Mouse (Mus musculus): ENCODE measurements around the gene Ccdc34. TPM values are rescaled to one million over a fixed set of nuclear protein-coding genes. Genes with fewer than 3 reads are reported as not detected.
"Not testable (repeated sequence)": the region's sequence is repeated elsewhere in the genome, so short reads cannot be mapped to it uniquely, and the experiment has no call there.

Gene Ccdc34
- total RNA-seq, 2 experiments from 2014 or later, result 7.3 to 9.2 TPM

DNA sequence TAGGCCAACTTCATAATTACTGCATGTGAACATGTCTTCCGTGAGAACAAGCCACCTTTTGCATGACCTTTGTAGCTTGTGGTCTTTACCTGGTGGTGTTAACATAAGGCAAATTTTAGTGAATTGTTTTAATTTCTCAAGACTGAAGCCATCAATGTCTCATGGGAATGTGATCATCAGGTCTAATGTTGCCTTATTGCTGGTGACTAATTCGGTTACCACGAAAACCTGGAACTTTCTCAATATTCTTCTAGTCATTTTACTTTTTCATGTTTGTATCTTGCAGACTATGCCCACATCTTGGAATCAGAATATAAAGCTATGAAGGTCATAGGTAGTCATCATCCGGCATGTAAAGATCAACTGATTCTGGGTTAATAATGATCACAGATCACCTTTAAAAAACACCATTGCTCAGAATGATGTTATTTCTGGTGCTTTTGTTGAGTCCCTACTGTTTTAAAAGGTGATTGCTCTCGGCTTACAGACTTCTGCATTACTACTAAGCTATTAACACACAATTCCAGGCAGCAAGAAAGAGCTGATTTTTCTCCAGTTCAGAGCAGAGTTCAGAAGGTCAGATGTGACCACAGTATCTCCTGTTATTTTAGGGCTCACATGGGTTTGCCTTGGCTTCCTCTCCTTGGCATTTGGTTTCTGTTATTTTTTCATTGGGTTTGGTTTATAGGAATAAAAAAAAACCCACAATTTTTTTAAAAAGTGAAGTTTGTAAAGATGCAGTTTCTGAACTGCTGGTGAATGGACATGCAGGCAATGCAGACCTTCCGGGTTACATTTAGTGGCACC is 57.2 kb downstream of the Ccdc34 start:
- intact Hi-C loops (cut with DNase I), result no loop called here

DNA sequence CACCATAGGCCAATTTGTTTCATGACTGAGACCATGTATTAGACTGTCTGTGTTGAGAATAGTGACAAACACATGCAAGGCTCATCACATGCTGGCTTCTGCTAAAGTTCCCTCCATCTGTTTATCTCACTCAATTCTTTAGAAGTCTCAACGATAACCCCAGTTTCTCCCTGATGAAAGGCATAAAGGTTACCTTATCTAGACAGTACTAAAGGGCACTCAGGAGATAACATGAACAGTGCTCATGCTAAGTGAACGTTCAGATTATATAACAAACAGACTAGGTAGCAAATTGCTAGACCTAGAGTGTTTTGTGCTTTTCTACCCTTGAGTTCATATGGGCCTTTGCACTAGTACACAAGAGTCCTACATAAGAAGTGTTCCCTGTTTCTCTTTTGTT is 59.6 kb downstream of the Ccdc34 start:
- intact Hi-C loops (cut with DNase I), result no loop called here
- no peak for DNase-seq

More for the DNA sequence above, 57.2 kb downstream of the Ccdc34 start:
- DNase-seq, result no peak

DNA sequence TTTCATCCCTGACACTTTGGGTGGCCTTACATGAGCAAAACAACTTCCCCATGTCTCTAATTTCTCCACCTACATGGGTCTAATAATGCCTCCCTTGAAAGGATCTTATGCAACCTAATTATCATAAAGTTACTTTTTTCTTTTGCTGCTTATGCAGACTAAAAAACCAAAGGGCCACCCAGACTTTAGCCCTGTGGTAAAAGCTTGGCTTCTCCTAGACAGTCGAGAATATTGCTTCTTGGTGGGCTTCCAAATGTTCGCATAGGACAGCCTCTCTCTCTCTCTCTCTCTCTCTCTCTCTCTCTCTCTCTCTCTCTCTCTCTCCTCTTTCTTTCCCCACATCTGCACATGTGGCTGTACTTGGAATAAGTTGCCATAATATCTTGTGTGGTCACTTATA is 60.0 kb downstream of the Ccdc34 start:
- intact Hi-C loops (cut with DNase I), result no loop called here
- no peak for DNase-seq

DNA sequence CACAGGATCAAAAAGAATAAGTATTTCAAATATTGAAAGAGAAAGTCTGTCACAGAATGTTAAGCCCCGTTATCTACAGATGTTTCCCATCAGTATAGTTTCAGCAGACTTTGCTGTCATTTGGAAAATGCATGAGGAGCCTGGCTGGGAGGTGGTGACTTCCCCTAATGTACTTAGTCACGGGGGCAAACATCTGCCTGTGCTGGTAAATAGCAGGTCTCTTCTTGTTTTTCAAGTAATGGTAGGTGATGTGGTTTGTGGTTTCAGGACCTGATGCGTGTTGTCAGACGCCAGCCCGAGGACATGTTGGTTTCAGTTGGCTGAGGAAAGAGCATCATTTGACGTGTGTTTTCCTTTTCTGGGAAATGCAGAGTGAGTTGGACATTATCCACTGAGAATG is 62.9 kb downstream of the Ccdc34 start:
- no peak for DNase-seq

DNA sequence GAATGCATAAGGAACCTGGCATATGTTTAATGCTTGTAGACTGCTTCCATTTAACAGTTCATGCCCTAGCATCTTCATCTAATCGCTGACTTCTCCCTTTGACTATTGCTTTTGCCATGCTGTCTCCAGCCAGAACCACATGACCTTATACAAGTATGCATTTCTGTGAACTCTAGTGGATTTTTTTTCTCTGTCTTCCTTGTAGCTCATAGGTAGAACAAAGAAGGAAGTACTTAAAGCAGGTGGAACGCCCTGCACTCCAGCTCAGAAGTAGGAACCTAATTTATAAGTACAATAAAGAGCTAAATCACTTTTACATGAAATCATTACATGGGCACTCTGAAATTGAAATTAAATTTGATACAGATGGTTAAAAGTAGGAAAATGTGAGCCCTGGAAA is 65.4 kb downstream of the Ccdc34 start:
- intact Hi-C loops (cut with DNase I), result no loop called here
- DNase-seq, result no peak

More for the DNA sequence above, 62.9 kb downstream of the Ccdc34 start:
- intact Hi-C loops (cut with DNase I), result no loop called here

DNA sequence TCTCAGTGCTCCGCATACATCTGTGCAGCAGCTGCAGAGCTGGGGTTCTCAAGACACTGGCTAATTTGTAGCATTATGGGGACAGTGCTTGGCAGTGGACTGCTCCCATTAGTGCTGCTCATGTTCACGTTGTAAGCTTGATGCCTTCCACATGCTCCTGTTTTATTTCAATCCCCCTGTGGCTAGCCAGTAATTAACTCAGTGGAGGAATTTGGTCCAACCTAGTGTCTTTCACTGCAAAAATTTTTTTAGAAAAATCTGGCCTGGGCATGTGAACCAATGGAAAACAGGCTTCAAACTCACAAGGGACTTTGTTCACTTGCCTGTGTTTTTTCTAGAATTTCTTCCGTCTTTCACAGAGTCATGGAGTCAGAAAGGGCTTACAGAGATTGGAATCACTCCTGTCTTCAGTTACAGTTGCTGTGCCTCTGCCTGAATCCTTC is 68.1 kb downstream of the Ccdc34 start:
- DNase-seq, result peak; percentile 32 to 40
- intact Hi-C loops (cut with DNase I), result no loop called here

DNA sequence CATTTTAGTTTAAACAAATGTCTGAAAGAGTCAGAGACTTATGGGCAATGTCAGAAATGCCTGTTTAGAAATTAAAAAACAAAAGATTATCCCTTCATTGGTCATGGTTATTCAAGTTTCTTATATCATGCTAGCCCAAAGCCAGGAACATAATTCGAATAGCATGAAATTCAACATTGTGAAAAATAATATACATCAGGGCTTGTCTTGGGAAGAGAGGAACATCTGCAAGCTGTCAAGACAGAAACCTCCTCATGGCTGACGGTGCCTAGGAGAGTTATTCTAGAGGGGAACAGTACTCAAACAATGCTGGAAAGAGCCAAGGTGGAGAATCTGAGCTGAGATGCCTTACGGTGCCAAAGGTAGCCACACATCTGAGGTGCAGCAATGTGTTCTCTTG is 96.5 kb downstream of the Ccdc34 start:
- DNase-seq, result no peak
- intact Hi-C loops (cut with DNase I), result no loop called here

DNA sequence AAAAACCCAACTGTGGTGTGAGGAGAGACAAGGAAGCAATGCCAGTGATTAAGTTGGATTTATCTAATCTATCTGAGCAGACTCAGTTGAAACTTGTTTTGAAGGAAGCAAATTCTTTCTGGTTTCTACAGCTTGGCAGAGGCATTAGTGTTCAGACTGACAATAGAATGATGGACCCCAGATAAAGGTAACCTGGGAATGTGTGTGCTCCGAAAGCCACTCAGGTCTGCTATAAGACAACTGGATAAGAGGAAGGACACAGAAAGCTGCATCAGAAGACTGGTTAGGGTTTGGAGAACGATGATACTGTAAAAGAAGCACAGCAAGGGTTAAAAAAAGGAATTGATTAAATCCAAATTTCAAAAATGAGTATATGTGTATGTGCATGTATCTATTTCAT is 111.8 kb downstream of the Ccdc34 start:
- DNase-seq, result no peak
- intact Hi-C loops (cut with DNase I), result no loop called here

DNA sequence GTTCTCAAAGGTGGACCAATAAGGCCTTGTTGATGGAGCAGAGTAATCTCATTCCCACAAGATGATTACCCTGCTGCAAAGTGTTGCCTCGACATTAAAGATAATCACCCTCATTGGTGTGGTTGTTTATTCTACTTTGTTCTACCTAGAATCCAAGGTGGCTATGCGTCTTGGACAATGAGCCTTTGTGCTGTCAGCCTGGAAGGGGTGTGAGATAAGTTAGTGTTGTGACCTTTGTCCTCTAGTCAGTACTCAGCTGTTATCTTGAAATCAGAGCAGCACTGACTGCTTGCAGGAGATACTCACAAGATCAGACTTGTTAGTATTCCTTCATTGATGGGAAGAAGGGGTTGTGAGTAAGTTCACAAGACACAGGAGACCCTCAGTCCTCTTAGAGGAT is 114.0 kb downstream of the Ccdc34 start:
- intact Hi-C loops (cut with DNase I), result no loop called here
- DNase-seq, result no peak

DNA sequence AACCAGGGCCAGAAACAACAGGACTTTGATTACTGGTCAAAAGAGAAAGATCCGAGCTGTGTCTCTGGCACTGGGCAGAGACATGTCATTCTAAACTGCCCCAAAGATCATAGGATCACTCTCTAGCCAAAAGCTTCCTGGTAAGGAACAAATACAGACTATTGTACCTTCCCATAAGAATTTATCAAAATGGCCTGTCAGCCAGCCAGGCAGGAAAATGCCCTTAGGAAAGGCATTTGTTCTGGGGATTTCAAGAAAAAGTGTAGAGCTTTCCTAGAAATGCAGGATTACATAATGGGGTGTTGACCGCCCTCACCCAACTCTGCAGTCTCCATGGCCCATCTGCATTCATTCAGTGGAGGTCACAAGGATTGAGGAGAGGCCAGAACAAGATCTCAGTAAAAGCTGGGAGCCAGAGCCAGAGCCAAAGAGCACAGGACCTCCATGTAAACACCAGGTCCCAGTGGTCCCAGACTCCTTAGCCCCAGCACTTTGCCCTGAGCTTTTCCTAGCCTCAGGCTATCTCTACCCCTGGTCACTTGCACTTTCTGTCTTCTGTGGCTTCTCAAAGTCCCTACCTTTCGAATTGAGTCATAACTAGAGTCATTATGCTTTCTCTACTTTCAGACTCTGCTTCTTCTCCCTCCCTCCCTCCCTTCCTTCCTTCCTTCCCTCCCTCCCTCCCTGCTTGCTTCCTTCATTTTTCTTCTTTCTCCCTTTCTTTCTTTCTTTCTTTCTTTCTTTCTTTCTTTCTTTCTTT is 115.9 kb downstream of the Ccdc34 start:
- peak in 1 of 2 experiments; percentile 3 for DNase-seq

DNA sequence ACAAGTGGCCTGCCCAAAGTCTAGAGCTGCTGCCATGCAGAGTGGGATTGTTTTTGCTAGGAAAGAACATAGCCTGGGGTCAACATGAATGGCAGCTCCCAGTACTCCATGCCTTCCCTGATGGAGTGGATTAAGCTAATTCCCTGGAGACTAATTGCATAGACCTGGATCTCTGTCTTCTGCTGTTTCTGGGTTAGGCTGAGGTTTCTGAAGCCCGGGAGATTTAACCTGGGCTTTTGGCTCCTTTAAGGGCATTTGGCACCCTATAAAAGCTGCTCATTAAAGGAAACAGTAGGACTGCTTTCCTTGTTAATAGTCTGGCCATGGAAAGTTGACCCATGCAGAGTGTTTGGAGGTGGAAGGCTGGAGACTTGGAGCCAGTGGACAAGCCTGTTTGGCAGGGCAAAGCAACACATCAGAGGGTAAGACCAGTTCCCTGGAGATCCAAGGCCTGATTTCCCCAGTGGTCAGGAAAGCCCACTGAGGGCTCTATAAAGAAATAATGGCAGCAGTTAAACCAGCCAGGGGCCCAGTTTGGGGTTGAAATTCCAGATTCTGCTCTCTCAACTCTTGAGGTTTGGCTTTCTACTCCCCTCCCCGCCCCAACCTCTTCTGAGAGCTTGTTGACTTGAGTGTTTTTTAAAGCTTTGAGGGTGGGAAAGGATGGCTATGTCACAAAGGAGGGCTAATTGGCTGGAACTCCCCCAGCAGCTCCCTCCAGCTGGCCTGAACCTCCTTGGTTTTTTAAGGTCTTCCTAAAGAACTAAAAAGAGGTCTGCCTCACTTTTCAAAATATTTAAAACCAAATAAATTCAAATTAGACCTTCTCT is 117.4 kb downstream of the Ccdc34 start:
- intact Hi-C loops (cut with DNase I), result no loop called here
- DNase-seq, result peak in 1 of 2 experiments; percentile 1

More for the DNA sequence above, 115.9 kb downstream of the Ccdc34 start:
- intact Hi-C loops (cut with DNase I), result no loop called here

DNA sequence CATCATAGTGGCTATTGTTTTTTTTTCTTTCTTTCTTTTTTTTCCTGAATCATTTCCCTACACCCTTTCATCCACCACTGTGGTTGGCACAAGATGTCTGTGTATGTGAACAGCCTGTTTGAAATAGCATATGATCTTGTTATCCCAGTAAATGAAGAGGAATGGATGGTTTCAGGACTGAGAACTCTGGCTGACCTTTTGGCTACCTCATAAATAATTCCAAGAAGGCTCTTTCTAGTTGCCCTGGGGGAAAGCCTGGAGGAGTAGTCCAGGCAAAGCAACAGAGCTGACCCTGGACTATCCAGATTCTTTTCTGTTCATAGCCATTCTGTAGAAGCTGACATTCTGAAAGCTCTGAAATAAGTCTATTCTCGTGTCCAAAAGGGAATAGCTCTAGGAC is 119.7 kb downstream of the Ccdc34 start:
- intact Hi-C loops (cut with DNase I), result no loop called here
- DNase-seq, result no peak

DNA sequence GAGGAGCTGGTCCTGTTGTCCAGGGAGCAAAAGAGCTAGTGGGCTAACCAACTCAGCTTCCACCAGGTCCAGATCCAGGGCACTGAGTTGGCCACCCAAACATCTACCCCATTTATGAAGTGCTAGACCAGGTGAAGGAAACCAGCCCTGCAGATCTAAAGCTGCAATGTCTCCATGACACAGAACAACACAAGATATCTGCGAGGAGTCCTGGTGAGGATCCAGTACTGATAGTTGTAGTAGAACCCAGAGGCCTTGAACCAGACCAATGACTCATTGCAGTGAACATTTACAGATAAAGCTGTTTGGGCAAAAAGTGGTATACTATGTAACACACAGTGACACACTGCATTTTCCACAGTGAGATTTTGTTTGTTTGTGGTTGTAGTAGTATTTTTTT is 120.5 kb downstream of the Ccdc34 start:
- intact Hi-C loops (cut with DNase I), result no loop called here
- no peak for DNase-seq

DNA sequence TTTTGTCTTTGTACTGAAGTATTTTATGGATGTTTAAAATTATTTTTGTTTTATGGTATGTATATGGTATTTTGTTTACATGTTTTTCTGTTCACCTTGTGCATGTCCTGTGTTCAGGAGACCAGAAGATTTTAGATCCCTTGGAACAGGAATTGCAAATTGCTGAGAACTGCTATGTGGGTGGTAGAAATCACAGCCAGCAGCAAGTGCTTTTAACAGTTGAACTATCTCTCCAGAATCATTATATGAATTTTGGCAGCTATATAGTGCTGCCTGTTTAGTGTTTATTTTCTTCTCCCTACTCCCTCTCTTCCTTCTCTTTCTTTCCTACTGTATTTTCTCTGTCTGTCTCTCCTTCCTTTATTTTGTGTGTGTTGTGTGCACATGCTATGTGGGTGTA is 130.4 kb downstream of the Ccdc34 start:
- intact Hi-C loops (cut with DNase I), result not testable (repeated sequence)

DNA sequence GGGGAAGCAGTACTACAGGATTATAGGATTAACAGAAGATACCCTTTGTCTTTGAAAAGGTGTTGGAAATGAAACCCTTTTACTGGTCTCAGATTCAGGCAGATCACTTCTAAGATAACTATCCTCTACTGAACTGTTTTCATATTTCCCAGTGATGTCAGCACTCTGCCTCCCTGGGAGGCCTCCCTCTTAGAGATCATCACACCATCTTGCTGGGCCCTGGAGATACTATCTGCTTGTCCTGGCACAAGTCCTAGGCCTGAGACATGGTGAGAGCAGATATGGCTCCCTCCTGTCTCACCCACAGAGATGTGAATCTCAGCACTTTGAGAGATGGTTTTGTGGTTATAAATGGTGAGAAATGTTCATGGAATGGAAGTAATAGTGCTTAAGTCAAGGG is 131.6 kb downstream of the Ccdc34 start:
- intact Hi-C loops (cut with DNase I), result no loop called here
- DNase-seq, result no peak

More for the DNA sequence above, 130.4 kb downstream of the Ccdc34 start:
- not testable (repeated sequence) for DNase-seq

DNA sequence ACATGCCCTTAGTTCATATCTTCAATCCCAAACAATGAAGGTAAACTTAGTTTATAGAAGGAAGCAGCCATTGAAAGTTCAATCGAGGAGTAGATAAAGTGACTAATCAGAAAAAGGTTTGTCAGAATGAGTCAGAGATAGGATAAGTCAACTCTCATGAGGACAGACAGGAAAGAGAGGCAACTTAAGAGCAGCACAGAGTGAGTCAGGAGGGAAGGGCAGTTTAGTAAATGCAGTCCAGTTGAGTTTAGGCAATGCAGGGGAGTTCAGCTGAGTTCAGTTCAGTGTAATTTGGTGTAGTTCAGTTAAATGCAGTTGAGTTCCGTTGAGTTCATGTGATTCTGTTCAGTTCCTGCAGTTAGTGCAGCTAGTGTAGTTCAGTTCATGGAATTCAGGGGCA is 138.7 kb downstream of the Ccdc34 start:
- no peak for DNase-seq
- intact Hi-C loops (cut with DNase I), result no loop called here

DNA sequence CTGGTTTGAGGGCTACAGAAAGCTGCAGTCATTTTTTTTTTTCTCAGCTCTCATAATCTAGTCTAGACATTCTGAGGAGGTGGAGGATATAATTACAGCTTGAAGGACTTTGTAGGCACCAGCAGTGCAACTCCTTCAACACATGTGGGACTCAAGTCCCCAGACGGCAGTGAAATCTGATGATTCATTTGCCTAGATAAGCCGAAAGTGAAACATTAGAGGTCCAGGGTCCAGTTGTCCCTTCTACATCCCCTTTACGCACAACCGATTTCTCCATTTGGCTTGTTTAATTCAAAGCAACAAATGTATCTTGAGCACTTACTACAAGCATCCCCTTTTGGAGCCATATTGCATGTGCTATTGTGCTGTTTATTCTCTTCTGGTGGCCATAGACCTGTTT is 147.4 kb downstream of the Ccdc34 start:
- no peak for DNase-seq
- intact Hi-C loops (cut with DNase I), result no loop called here

DNA sequence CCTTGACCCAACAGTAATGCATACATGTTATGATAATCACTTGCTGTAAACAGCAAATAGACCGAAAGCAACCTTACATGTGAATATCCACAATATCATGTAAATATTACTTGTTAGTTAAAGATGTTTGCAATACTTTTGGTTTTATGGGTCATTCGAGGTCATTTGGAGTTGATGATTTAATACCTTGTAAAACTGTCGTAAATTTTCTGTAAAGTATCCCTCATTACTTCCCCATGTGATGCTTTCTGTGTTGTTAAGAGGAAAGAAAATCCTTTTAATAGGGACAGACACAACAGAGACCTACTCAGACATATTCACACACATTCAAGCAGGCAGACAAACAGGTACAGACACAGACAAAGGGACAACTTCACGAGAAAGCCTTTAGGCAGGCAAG is 150.1 kb downstream of the Ccdc34 start:
- DNase-seq, result no peak
- intact Hi-C loops (cut with DNase I), result no loop called here

DNA sequence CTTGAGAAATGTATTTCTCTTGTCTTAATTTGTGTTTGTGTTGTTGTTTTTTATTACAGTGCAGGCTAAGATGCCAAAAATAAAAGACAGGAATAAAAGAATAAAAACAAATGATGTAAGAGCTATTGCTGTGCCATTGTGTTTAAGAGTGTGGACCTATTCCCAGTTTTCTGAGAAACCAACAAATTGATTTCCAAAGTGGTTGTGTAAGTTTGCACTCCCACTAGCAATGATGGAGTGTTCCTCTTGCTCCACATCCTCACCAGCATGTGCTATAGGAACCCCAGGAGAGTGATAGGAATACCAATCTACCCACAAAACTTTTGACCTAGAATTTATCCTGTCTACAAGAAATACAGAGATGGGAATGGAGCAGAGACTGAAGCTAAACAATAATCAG is 150.7 kb downstream of the Ccdc34 start:
- intact Hi-C loops (cut with DNase I), result no loop called here

DNA sequence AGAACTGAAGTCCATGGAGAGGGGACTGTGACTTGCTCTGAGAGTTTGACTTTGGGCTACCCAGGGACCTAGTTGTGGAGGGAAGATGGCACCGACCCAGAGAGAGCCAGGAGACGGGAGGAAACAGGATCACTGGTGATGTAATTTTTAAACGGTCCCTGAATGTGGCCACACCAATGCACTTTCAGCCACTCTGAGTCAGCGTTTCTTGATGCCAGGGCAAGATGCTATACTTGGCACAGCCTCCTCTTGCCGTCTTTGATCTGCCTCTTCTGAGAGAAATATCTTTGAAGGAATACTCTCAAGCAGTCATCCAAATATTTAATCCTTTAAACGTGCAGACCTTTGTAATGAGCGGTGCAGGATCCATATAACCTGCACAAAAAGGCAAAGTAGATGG is 154.8 kb downstream of the Ccdc34 start:
- DNase-seq, result no peak
- intact Hi-C loops (cut with DNase I), result no loop called here

More for the DNA sequence above, 150.7 kb downstream of the Ccdc34 start:
- no peak for DNase-seq

DNA sequence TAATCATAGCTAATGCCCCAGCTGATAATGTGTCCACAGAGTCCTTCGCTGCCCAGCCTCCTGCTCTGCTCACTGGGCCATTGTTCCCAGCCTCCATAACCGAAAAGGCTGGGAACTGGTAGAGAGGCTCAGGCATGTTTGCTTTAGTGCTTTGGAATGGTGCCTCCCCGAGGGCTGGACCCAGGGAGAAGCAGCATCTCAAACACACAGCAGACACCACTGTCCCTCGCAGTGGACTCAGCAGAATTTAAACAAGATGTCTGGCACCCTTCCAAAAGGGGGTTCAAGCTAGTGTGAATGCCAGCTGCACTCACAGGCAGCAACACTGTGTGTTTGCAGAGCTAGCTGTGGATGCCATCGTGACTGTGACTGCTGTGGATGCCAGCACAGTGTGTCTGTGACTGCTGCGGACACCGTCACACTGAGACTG is 156.2 kb downstream of the Ccdc34 start:
- no peak for DNase-seq
- intact Hi-C loops (cut with DNase I), result no loop called here
